Mouse (Mus musculus) hindbrain, embryonic 11.5 days (tissue): ENCODE results near the gene 2610318N02Rik. TPM values are rescaled to one million over a fixed set of nuclear protein-coding genes. Genes with fewer than 3 reads are reported as not detected.

Experiments
- ATAC-seq: fragments of 200-750 bp; cut with Nextera tagmentation; 2 replicates; pipeline ENCODE4 v1.8.0; 2017; ENCODE audit warnings: mild to moderate bottlenecking, moderate TSS enrichment, moderate library complexity; ENCODE audit not compliant: low FRiP score
- DNase-seq: peaks from one replicate; pipeline ENCODE4 v3.0.0-alpha.2; 2015; ENCODE audit warnings: low spot score
- H3K27ac ChIP-seq: fragments of 300-500 bp; sonication (generic); 2 replicates; pipeline ENCODE4 v1.5.1; 2014; ENCODE audit warnings: mild to moderate bottlenecking, low read depth, low read length
- H3K27me3 ChIP-seq: fragments of 300-500 bp; sonication (generic); 2 replicates; pipeline ENCODE4 v1.6.1; 2014; ENCODE audit warnings: mild to moderate bottlenecking, low read length, moderate library complexity, mixed read lengths; ENCODE audit not compliant: control insufficient read depth, insufficient read depth
- H3K36me3 ChIP-seq: fragments of 300-500 bp; sonication (generic); 2 replicates; pipeline ENCODE4 v1.6.1; 2014; ENCODE audit warnings: mild to moderate bottlenecking, low read length, moderate library complexity, mixed read lengths; ENCODE audit not compliant: control insufficient read depth, insufficient read depth
- H3K4me1 ChIP-seq: fragments of 300-500 bp; sonication (generic); replicated peaks from 2 replicates; pipeline ENCODE4 v1.6.1; 2014; ENCODE audit warnings: low read length, mixed read lengths; ENCODE audit not compliant: control insufficient read depth, insufficient read depth
- H3K4me2 ChIP-seq: fragments of 300-500 bp; sonication (generic); replicated peaks from 2 replicates; pipeline ENCODE4 v1.6.1; 2014; ENCODE audit warnings: mild to moderate bottlenecking, low read depth, low read length
- H3K4me3 ChIP-seq: fragments of 300-500 bp; sonication (generic); 2 replicates; pipeline ENCODE4 v1.5.1; 2014; ENCODE audit warnings: low read depth, low read length
- H3K9ac ChIP-seq: fragments of 300-500 bp; sonication (generic); 2 replicates; pipeline ENCODE4 v1.6.1; 2014; ENCODE audit warnings: low read depth, low read length
- H3K9me3 ChIP-seq: fragments of 300-500 bp; sonication (generic); 2 replicates; pipeline ENCODE4 v1.6.1; 2016; ENCODE audit warnings: low read length; ENCODE audit not compliant: control insufficient read depth
- WGBS: fragments of 180-500 bp; shearing (Covaris S2); extraction: QIAGEN DNeasy Blood & Tissue Kit; methylation state at CpG from one replicate; pipeline ENCODE4 v1.1.7; 2014; 5-methylcytosine and 5-hydroxymethylcytosine counted together
- polyA plus RNA-seq: library from polyadenylated mRNA; unstranded; fragments of >200 nt; fragmentation: Nextera tagmentation; extraction: Ambion mirVana; gene quantifications from 2 replicates; pipeline ENCODE4 v1.2.1, GENCODE M21; 2014

2610318N02Rik gene
- polyA plus RNA-seq, 1 experiment from 2014 or later: 107 TPM

DNA sequence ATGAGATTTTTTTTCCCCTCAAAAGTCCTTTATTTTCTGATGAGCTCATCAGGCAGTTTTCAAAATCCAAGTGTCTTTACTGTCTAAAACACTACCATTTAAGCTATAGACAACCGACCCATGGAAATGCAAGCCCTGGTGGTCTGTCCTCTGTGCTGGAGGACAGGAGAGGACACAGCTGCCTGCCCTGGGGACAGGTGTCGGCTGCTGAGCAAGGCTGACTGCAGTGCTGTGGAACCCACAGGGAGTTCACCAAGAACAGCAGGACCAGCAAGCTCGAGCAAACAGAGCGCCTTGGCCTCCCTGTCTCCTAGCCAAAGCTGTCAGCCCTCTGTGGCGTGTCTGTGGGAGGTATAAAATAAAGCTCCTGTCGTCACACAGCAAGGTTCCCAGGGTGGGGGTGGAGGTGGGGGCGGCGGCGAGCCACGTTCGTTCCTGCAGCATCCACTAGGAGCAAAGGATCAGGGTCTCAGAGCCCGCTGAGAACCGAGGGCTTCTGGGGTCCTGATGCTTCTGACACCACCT is 38.2 kb downstream of the 2610318N02Rik start:
- Histone ChIP-seq H3K9ac (no peak overlapping the region), H3K36me3 (peaks cover 8% of the 10 kb centered on the region; the same call in 1 of the 2 replicates), H3K9me3 (no peaks in the 10 kb centered on the region), H3K4me1 (no peaks in the 10 kb centered on the region), H3K4me3 (no peak overlapping the region), H3K27me3 (no peaks in the 10 kb centered on the region), H3K27ac (no peak overlapping the region), H3K4me2 (no peak overlapping the region)
- 79% methylated on average over 13 of the region's 13 CpGs for WGBS
- DNase-seq (no peak), ATAC-seq (no peak)

DNA sequence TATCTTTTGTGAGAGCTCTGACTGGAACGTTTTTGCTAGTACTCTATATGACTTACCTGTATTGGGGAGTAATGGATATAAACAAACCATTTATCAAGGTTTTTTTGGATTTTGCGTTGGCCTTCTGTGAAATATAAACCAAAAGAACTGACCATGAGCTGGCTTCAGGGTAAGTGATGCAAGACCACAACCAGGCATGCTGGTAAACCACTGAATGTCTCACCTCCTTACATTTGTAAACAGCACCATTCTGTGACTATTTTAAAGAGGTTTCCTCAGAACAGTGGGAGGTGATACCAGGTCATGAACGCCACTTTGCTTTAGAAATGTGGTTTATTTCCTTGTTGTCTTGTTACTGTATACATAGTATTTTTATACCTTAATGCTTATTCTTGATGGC is 38.7 kb downstream of the 2610318N02Rik start:
- no peak overlapping the region for H3K9ac ChIP-seq
- H3K27me3 ChIP-seq: no peaks in the 10 kb centered on the region
- no peaks in the 10 kb centered on the region for H3K4me1 ChIP-seq
- no peak overlapping the region for H3K4me2 ChIP-seq
- WGBS: 89% methylated on average over 3 of the region's 3 CpGs
- no peak overlapping the region for H3K27ac ChIP-seq
- no peak for DNase-seq
- H3K9me3 ChIP-seq: no peaks in the 10 kb centered on the region
- no peak for ATAC-seq
- peaks cover 8% of the 10 kb centered on the region; the same call in 1 of the 2 replicates for H3K36me3 ChIP-seq
- no peak overlapping the region for H3K4me3 ChIP-seq

DNA sequence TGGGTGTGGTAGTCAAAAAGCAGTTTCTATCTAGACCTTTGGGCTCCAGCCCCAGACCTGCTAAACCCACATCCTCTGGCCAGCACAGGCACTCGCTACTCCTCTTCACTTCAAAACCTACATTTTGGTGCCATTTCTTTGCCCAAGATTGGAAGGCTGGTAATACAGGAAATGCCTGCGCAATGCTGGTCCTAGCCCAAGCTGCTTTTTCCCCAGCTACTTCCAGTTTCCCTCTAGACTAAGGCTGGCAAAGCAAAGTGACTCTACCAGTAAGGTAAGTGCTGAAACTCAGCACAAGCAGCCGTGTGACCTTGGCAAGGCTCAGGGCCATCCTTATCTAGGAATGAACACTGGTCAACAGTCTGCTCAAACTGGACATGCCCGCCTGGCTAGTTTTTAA is 39.3 kb downstream of the 2610318N02Rik start:
- 93% methylated on average over 4 of the region's 4 CpGs for WGBS
- Histone ChIP-seq H3K36me3 (0 out of 2 replicates have a peak, but pooled peaks cover 6% of the 10 kb centered on the region), H3K27me3 (no peaks in the 10 kb centered on the region), H3K27ac (no peak overlapping the region), H3K4me1 (no peaks in the 10 kb centered on the region), H3K9ac (no peak overlapping the region), H3K9me3 (no peaks in the 10 kb centered on the region), H3K4me3 (no peak overlapping the region), H3K4me2 (no peak overlapping the region)
- no peak for DNase-seq
- no peak for ATAC-seq

DNA sequence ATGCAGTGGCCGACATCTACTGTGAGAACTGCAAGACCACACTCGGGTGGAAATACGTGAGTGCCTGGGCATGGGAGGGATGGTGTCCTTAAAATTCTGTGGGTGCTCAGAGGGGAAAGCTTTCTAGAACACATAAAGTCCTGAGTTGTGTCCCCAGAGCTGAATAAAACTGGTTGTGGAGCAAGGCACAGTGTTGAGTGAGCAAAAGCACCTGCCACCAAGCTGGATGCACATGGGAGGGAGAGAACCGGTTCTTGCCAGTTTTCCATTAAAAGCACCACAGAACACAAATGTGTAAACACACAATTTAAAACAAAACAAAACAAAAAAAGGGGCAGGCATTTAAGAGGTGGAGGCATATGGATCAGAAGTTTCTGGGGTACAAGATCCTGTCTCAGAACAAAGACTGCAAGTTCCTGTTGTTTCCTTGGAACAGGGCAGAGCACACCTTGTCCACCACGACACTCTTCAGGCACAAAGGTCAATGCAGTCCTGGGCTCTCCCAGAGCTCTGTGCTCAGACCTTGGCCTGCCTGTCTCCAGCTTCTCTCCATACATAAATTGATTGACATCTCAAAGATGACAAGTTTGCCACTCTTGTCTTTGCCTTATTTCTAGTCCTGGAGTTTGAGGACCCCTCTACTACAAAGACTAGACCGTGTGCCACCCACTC is 42.7 kb downstream of the 2610318N02Rik start:
- no peak for ATAC-seq
- WGBS: 86% methylated on average over 6 of the region's 6 CpGs
- DNase-seq: no peak
- no peak overlapping the region for H3K9ac ChIP-seq
- H3K4me2 ChIP-seq: no peak overlapping the region
- H3K27ac ChIP-seq: no peak overlapping the region
- no peaks in the 10 kb centered on the region for H3K4me1 ChIP-seq
- no peaks in the 10 kb centered on the region for H3K9me3 ChIP-seq
- H3K27me3 ChIP-seq: no peaks in the 10 kb centered on the region
- H3K36me3 ChIP-seq: peaks cover 5% of the 10 kb centered on the region; the same call in 1 of the 2 replicates
- no peak overlapping the region for H3K4me3 ChIP-seq

DNA sequence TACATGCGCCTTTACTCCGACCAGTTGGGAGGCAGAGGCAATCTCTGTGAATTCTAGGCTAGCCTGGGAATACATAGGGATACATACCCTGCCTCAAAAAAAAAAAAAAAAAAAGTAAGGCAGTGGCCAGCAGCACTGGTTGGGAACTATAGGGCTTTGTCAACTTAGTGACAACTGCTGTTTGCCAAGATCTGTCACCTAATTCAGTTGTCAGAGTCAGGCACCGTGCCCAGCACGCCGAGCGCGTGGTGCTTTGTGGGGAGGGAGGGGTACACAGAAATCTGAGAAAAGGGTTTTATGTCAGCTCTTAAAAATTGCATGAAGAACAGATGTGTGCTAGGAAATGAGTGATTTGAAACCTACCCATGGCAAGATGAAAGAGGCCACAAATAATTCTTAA is 46.9 kb downstream of the 2610318N02Rik start:
- Histone ChIP-seq H3K4me1 (no peaks in the 10 kb centered on the region), H3K27me3 (no peaks in the 10 kb centered on the region), H3K4me3 (no peak overlapping the region), H3K36me3 (peaks cover 15% of the 10 kb centered on the region), H3K27ac (no peak overlapping the region), H3K4me2 (no peak overlapping the region), H3K9me3 (no peaks in the 10 kb centered on the region), H3K9ac (no peak overlapping the region)
- WGBS: 98% methylated on average over 7 of the region's 7 CpGs
- DNase-seq (no peak), ATAC-seq (no peak)

DNA sequence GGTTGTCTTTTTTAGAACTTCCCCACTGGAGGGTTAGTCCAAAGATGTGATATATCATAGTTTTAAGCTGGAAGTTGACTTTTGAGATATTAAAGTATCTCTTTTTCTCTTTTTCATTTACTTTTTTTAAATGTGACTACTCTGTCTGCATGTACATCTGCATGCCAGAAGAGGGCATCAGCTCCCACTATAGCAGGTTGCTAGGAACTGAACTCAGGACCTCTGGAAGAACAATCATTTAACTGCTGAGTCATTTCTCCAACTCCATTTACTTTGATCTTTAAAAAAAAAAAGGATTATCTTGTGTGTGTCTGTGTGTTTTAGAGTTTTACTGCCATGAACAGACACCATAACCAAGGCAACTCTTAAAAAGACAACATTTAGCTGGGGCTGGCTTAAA is 48.1 kb downstream of the 2610318N02Rik start:
- ATAC-seq (no peak), DNase-seq (no peak)
- Histone ChIP-seq H3K27me3 (no peaks in the 10 kb centered on the region), H3K9me3 (no peaks in the 10 kb centered on the region), H3K36me3 (peaks cover 15% of the 10 kb centered on the region), H3K4me2 (no peak overlapping the region), H3K4me1 (no peaks in the 10 kb centered on the region), H3K9ac (no peak overlapping the region), H3K4me3 (no peak overlapping the region), H3K27ac (no peak overlapping the region)

DNA sequence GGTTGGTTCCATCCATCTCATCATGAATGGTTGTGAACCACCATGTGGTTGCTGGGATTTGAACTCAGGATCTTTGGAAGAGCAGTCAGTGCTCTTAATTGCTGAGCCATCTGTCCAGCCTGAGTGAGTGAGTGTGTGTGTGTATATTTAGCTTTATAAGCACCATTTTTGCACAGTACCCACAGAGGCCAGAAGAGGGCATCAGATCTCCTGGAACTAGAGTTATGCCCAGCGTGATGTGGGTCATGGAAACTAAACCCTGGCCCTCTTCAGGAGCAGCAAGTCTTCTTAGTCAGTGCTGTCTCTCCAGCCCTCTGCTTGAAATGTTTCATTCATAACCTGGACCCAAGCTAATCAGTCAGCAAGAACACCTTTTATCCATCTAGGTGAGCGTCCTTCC is 48.7 kb downstream of the 2610318N02Rik start:
- no peak overlapping the region for H3K4me2 ChIP-seq
- no peak overlapping the region for H3K4me3 ChIP-seq
- no peak for DNase-seq
- ATAC-seq: no peak
- H3K9me3 ChIP-seq: no peaks in the 10 kb centered on the region
- H3K27ac ChIP-seq: no peak overlapping the region
- WGBS: 93% methylated on average over 2 of the region's 2 CpGs
- H3K36me3 ChIP-seq: peaks cover 15% of the 10 kb centered on the region
- no peaks in the 10 kb centered on the region for H3K27me3 ChIP-seq
- H3K4me1 ChIP-seq: no peaks in the 10 kb centered on the region
- no peak overlapping the region for H3K9ac ChIP-seq

DNA sequence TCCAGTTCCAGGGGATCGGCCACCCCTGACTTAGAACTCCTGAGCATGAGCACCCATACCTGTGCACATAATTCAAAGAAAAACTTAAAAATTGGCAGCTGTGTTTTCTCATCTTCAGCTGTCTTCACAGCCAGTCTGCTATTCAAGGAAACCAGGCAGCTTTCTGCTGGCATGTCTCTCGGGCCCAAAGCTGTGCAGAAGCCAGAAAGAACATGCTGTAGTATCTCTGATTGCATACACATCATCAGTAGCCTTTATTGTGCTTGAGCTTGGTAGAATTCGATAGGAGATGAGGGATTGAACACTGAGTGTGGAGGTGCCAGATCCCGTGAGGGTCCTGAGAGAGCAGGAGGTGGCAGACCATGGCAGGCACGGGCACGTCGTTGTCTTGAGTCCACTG is 52.0 kb downstream of the 2610318N02Rik start:
- Histone ChIP-seq H3K9ac (no peak overlapping the region), H3K9me3 (no peaks in the 10 kb centered on the region)
- 93% methylated on average over 7 of the region's 7 CpGs for WGBS

DNA sequence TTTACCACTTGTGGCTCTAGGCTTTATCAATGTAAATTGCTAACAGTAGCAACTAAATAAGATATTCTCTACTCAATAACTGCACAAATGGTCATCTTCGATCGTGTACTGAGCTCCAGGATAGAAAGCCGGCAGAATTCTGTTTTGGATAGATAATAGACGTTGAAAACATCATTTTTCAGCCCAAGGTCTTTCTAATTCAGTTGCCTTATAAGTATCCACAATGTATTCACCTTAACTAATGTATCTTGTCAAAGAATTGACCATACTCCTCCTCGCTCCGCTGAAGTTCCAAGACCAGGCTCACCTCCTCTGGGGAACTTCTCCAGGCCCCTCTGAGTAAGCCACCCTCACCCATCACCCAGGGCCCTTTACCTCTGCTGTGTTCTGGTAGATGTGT is 54.3 kb downstream of the 2610318N02Rik start:
- Histone ChIP-seq H3K4me1 (no peaks in the 10 kb centered on the region), H3K9ac (peak overlapping the region; percentile 92), H3K36me3 (peaks cover 11% of the 10 kb centered on the region), H3K27ac (no peak overlapping the region), H3K9me3 (no peaks in the 10 kb centered on the region), H3K27me3 (no peaks in the 10 kb centered on the region), H3K4me2 (peak overlapping the region; percentile 64), H3K4me3 (peak overlapping the region; percentile 77)
- no peak for ATAC-seq
- WGBS: 53% methylated on average over 6 of the region's 6 CpGs
- peak; percentile 26 for DNase-seq

More for the DNA sequence above, 52.0 kb downstream of the 2610318N02Rik start:
- no peak overlapping the region for H3K4me2 ChIP-seq
- peaks cover 14% of the 10 kb centered on the region for H3K36me3 ChIP-seq
- H3K27me3 ChIP-seq: no peaks in the 10 kb centered on the region
- H3K27ac ChIP-seq: no peak overlapping the region
- no peak for DNase-seq
- no peaks in the 10 kb centered on the region for H3K4me1 ChIP-seq
- ATAC-seq: no peak
- H3K4me3 ChIP-seq: no peak overlapping the region
